Comparison of ENCODE assay signal across 7 mouse cellular contexts in the genomic region with DNA sequence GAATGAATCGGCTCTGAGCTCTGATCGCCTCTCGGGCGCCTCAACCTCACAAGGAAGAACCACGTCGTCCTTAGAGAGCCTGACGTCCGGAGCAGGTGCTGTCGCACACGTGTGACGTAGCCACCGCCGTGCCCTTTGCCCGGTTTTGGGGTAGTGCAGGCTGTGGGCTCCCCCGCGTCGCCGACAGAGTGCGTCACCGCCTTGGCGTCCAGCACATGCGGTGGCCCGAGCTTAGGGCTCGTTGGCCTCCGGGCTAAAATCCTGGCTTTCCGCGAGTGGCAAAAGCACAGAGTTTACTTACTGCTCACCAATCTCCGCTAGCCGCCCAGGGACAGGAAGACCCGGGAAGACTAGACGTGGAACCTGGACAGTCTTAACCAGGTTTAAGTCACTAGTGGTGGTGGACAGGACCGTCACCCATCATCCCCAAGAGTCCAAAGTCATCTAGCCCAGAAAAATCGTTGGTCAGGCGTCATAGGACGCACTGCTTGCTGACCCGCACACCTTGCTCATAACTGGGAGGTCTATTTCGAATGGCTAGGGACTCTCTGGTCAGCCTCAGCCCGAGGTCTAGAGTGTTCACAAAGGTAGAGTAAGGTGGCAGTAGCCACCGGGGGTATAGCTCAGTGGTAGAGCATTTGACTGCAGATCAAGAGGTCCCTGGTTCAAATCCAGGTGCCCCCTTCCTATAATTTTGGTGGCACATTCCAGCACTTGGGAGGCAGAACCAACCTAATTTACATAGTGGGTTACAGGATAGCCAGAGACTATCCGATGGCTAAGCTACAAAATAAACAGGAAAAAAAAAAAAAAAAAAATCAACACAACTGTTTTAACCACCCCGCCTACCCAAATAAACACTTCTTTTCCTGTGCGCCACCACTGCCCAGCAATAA. TPM values are rescaled to one million over a fixed set of nuclear protein-coding genes. Genes with fewer than 3 reads are reported as not detected.
A peak's percentile ranks its signal among the peaks of the same experiment; 100 is the strongest.
DNase-seq lines count a peak whose midpoint lies in the region; ATAC-seq lines count a peak whose summit lies in the region.

No protein-coding gene starts in this region.

- peak overlapping the region; percentile 74 for H3K4me2 ChIP-seq in embryonic facial prominence, embryonic 11.5 days (ENCODE audit: low read depth, low read length)
- peak overlapping the region; percentile 86 for H3K4me2 ChIP-seq in midbrain, embryonic 13.5 days (replicated peaks)

- H3K4me3 ChIP-seq in embryonic facial prominence, embryonic 11.5 days (ENCODE audit: low read depth, low read length): peak overlapping the region; percentile 69
- H3K4me3 ChIP-seq in limb, embryonic 10.5 days: peak overlapping the region; percentile 84
- H3K4me3 ChIP-seq in midbrain, embryonic 13.5 days (replicated peaks): peak overlapping the region; percentile 71

- no peaks in the 10 kb centered on the region for H3K4me1 ChIP-seq in embryonic facial prominence, embryonic 11.5 days (ENCODE audit: control insufficient read depth, insufficient read depth, low read length)
- peaks cover 31% of the 10 kb centered on the region for H3K4me1 ChIP-seq in limb, embryonic 10.5 days
- peaks cover 33% of the 10 kb centered on the region for H3K4me1 ChIP-seq in midbrain, embryonic 13.5 days (replicated peaks)

- peak overlapping the region; percentile 70 for H3K9ac ChIP-seq in embryonic facial prominence, embryonic 11.5 days (replicated peaks; ENCODE audit: low read length)
- H3K9ac ChIP-seq in midbrain, embryonic 13.5 days (replicated peaks): peak overlapping the region; percentile 79

- peak; percentile 94 for DNase-seq in adrenal gland, postnatal 14 days
- DNase-seq in embryonic facial prominence, embryonic 11.5 days (ENCODE audit: low spot score): peak; percentile 96
- peak; percentile 93 for DNase-seq in kidney, adult 11 months
- peak; percentile 95 for DNase-seq in limb, embryonic 10.5 days (ENCODE audit: low spot score)
- DNase-seq in spleen, adult 12 weeks (ENCODE audit: low spot score): peak; percentile 83

- no peaks in the 10 kb centered on the region for H3K27me3 ChIP-seq in embryonic facial prominence, embryonic 11.5 days (ENCODE audit: control insufficient read depth, insufficient read depth, low read length)
- H3K27me3 ChIP-seq in limb, embryonic 10.5 days (ENCODE audit: low read depth, poor library complexity, severe bottlenecking): no peaks in the 10 kb centered on the region
- peaks cover 8% of the 10 kb centered on the region for H3K27me3 ChIP-seq in midbrain, embryonic 13.5 days

- ATAC-seq in embryonic facial prominence, embryonic 11.5 days (replicated peaks; ENCODE audit: insufficient number of reproducible peaks, low FRiP score, low TSS enrichment, low read depth): peak; percentile 96
- peak; percentile 92 for ATAC-seq in granulocyte monocyte progenitor cell, adult 5-6 weeks (replicated peaks; ENCODE audit: poor library complexity, severe bottlenecking)
- ATAC-seq in midbrain, embryonic 13.5 days: peak; percentile 98

- H3K27ac ChIP-seq in embryonic facial prominence, embryonic 11.5 days (replicated peaks; ENCODE audit: low read depth, low read length): no peak overlapping the region
- H3K27ac ChIP-seq in limb, embryonic 10.5 days: peak overlapping the region; percentile 83
- H3K27ac ChIP-seq in midbrain, embryonic 13.5 days: peak overlapping the region; percentile 57

- no peaks in the 10 kb centered on the region for H3K9me3 ChIP-seq in embryonic facial prominence, embryonic 11.5 days (replicated peaks; ENCODE audit: control insufficient read depth, low read length)
- no peaks in the 10 kb centered on the region for H3K9me3 ChIP-seq in limb, embryonic 10.5 days (replicated peaks)
- no peaks in the 10 kb centered on the region for H3K9me3 ChIP-seq in midbrain, embryonic 13.5 days

- 5% methylated on average over 42 of the region's 42 CpGs for WGBS in embryonic facial prominence, embryonic 11.5 days
- 6% methylated on average over 42 of the region's 42 CpGs for WGBS in limb, embryonic 10.5 days
- WGBS in midbrain, embryonic 13.5 days: 5% methylated on average over 42 of the region's 42 CpGs

- H3K36me3 ChIP-seq in embryonic facial prominence, embryonic 11.5 days (replicated peaks; ENCODE audit: control insufficient read depth, insufficient read depth, low read depth, low read length): no peaks in the 10 kb centered on the region
- H3K36me3 ChIP-seq in limb, embryonic 10.5 days: peaks cover 4% of the 10 kb centered on the region; the same call in 1 of the 2 replicates
- H3K36me3 ChIP-seq in midbrain, embryonic 13.5 days: no peaks in the 10 kb centered on the region

RNA-seq across cellular contexts. Expression of a gene that starts 16.8 kb away (rescaled TPM):
- 63.9 and 75.8 TPM in 2 replicates for total RNA-seq in adrenal gland, postnatal 14 days (2021)
- 104 and 113 TPM in 2 replicates for polyA plus RNA-seq in embryonic facial prominence, embryonic 11.5 days (2014; fragmentation: Nextera tagmentation; extraction: Ambion mirVana)
- total RNA-seq in granulocyte monocyte progenitor cell, adult 5-6 weeks (2014; fragmentation: Nextera tagmentation): 109 and 131 TPM in 2 replicates
- 299 and 360 TPM in 2 replicates for total RNA-seq in granulocyte monocyte progenitor cell, adult 5-6 weeks (2017)
- 112 and 116 TPM in 2 replicates for polyA plus RNA-seq in limb, embryonic 10.5 days (2016; fragmentation: Nextera tagmentation; extraction: Ambion mirVana)
- polyA plus RNA-seq in midbrain, embryonic 13.5 days (2015; fragmentation: Nextera tagmentation; extraction: Ambion mirVana): 49.5 and 57.0 TPM in 2 replicates

RNA-seq across cellular contexts. Expression of a gene that starts 47.0 kb away (rescaled TPM):
- total RNA-seq in adrenal gland, postnatal 14 days (2021): 0.59 and 1.1 TPM in 2 replicates
- 0.74 and 1.4 TPM in 2 replicates for polyA plus RNA-seq in embryonic facial prominence, embryonic 11.5 days (2014; fragmentation: Nextera tagmentation; extraction: Ambion mirVana)
- not detected in 2 replicates for total RNA-seq in granulocyte monocyte progenitor cell, adult 5-6 weeks (2014; fragmentation: Nextera tagmentation)
- total RNA-seq in granulocyte monocyte progenitor cell, adult 5-6 weeks (2017): 0.15 TPM in 1 of 2 replicates, not detected in the other
- polyA plus RNA-seq in limb, embryonic 10.5 days (2016; fragmentation: Nextera tagmentation; extraction: Ambion mirVana): 0.73 and 0.76 TPM in 2 replicates
- 1.0 and 1.2 TPM in 2 replicates for polyA plus RNA-seq in midbrain, embryonic 13.5 days (2015; fragmentation: Nextera tagmentation; extraction: Ambion mirVana)
